Mouse (Mus musculus): ENCODE data around the gene Ephb2.

- TF ChIP-seq FLI1 (IDR thresholded peaks at IDR 0.05; ENCODE audit: low read length) (no peak), GATA1 (IDR thresholded peaks at IDR 0.05; ENCODE audit: borderline replicate concordance, low read length) (no peak)
Measured at GRCm38 (mm10) chr4:136638230-136638750, 197.5 kb downstream of the Ephb2 start.
